Mouse (Mus musculus) CH12.LX (cell line): ENCODE data around the gene Slc23a2. TPM values are rescaled to one million over a fixed set of nuclear protein-coding genes. Genes with fewer than 3 reads are reported as not detected.

Experiments
- BHLHE40 ChIP-seq: IDR thresholded peaks from 2 replicates; pipeline ENCODE4 v1.6.1; 2011; ENCODE audit warnings: mild to moderate bottlenecking, low read depth, low read length, improper control_type of control experiment
- CTCF ChIP-seq, 2 experiments: IDR thresholded peaks in 1 of 2; conservative IDR thresholded peaks in 1 of 2; 2 replicates each; pipeline ENCODE4 v1.5.1; 2011 to 2012; ENCODE audit warnings: low read depth in 2 of 2, low read length in 2 of 2, improper control_type of control experiment in 1 of 2, inconsistent platforms in 1 of 2, mild to moderate bottlenecking in 1 of 2, moderate library complexity in 1 of 2
- ELF1 ChIP-seq: IDR thresholded peaks from 2 replicates; pipeline ENCODE4 v1.6.1; 2014; ENCODE audit warnings: low read depth, mild to moderate bottlenecking, inconsistent platforms, low read length, improper control_type of control experiment
- EP300 ChIP-seq: IDR thresholded peaks from 2 replicates; pipeline ENCODE4 v1.6.1; 2011; ENCODE audit warnings: low read length, improper control_type of control experiment
- GABPA ChIP-seq: IDR thresholded peaks from 2 replicates; pipeline ENCODE4 v1.6.1; 2012; ENCODE audit warnings: low read depth, low read length, improper control_type of control experiment, inconsistent platforms; ENCODE audit not compliant: insufficient replicate concordance
- HCFC1 ChIP-seq: IDR thresholded peaks from 2 replicates; pipeline ENCODE4 v1.6.1; 2012; ENCODE audit warnings: low read depth, mild to moderate bottlenecking, inconsistent platforms, low read length, improper control_type of control experiment
- IRF4 ChIP-seq: IDR thresholded peaks from 2 replicates; pipeline ENCODE4 v1.6.1; 2014; ENCODE audit warnings: low read depth, mild to moderate bottlenecking, inconsistent platforms, low read length, improper control_type of control experiment
- JUN ChIP-seq: IDR thresholded peaks from 2 replicates; pipeline ENCODE4 v1.6.1; 2011; ENCODE audit warnings: low read depth, mild to moderate bottlenecking, low read length, improper control_type of control experiment, moderate library complexity; ENCODE audit not compliant: insufficient read depth
- JUND ChIP-seq: conservative IDR thresholded peaks from 2 replicates; pipeline ENCODE4 v1.6.1; 2011; ENCODE audit warnings: low read depth, low read length, improper control_type of control experiment
- KAT2A ChIP-seq: IDR thresholded peaks from 2 replicates; pipeline ENCODE4 v1.6.1; 2012; ENCODE audit warnings: low read length, improper control_type of control experiment, inconsistent platforms; ENCODE audit not compliant: insufficient replicate concordance
- MAFK ChIP-seq: IDR thresholded peaks from 2 replicates; pipeline ENCODE4 v1.6.1; 2011; ENCODE audit warnings: low read length, improper control_type of control experiment; ENCODE audit not compliant: insufficient replicate concordance
- MAX ChIP-seq: IDR thresholded peaks from 2 replicates; pipeline ENCODE4 v1.6.1; 2011; ENCODE audit warnings: low read length, improper control_type of control experiment
- MAZ ChIP-seq: IDR thresholded peaks from 2 replicates; pipeline ENCODE4 v1.6.1; 2012; ENCODE audit warnings: low read depth, mild to moderate bottlenecking, inconsistent platforms, low read length, improper control_type of control experiment, moderate library complexity
- MXI1 ChIP-seq: IDR thresholded peaks from 2 replicates; pipeline ENCODE4 v1.6.1; 2011; ENCODE audit warnings: mild to moderate bottlenecking, low read depth, low read length, improper control_type of control experiment
- NELFE ChIP-seq: IDR thresholded peaks from 2 replicates; pipeline ENCODE4 v1.6.1; 2011; ENCODE audit warnings: low read depth, low read length, improper control_type of control experiment
- PAX5 ChIP-seq: IDR thresholded peaks from 2 replicates; pipeline ENCODE4 v1.6.1; 2012; ENCODE audit warnings: low read length, inconsistent platforms, mixed read lengths
- POLR2A ChIP-seq: IDR thresholded peaks from 2 replicates; pipeline ENCODE4 v1.6.1; 2011; ENCODE audit warnings: low read depth, mild to moderate bottlenecking, improper control_type of control experiment, low read length
- POLR2AphosphoS2 ChIP-seq: IDR thresholded peaks from 2 replicates; pipeline ENCODE4 v1.6.1; 2011; ENCODE audit warnings: low read depth, low read length, improper control_type of control experiment
- SIN3A ChIP-seq: IDR thresholded peaks from 2 replicates; pipeline ENCODE4 v1.6.1; 2012; ENCODE audit warnings: low read length, improper control_type of control experiment, inconsistent platforms
- SMC3 ChIP-seq: IDR thresholded peaks from 2 replicates; pipeline ENCODE4 v1.6.1; 2011; ENCODE audit warnings: low read depth, low read length, improper control_type of control experiment
- TBP ChIP-seq: conservative IDR thresholded peaks from 2 replicates; pipeline ENCODE4 v1.6.1; 2011; ENCODE audit warnings: low read depth, low read length, improper control_type of control experiment
- UBTF ChIP-seq: IDR thresholded peaks from 2 replicates; pipeline ENCODE4 v1.6.1; 2012; ENCODE audit warnings: low read depth, mild to moderate bottlenecking, inconsistent platforms, low read length, improper control_type of control experiment, moderate library complexity
- USF2 ChIP-seq: conservative IDR thresholded peaks from 2 replicates; pipeline ENCODE4 v1.6.1; 2011; ENCODE audit warnings: low read depth, low read length, improper control_type of control experiment
- ZC3H11A ChIP-seq: IDR thresholded peaks from 2 replicates; pipeline ENCODE4 v1.6.1; 2012; ENCODE audit warnings: low read depth, mild to moderate bottlenecking, inconsistent platforms, low read length, improper control_type of control experiment
- polyA plus RNA-seq: library from polyadenylated mRNA; unstranded; fragments of >175 nt; gene quantifications from 2 replicates; pipeline ENCODE4 v1.2.1, GENCODE M21; 2012; ENCODE audit warnings: low read depth; ENCODE audit not compliant: insufficient read length
- total RNA-seq, 2 experiments: library from RNA; depleted of rRNA; stranded (reverse); fragments of 300-350 nt in 1 of 2; fragments of >200 nt in 1 of 2; gene quantifications; 2 replicates each; pipeline ENCODE4 v1.2.3; 2012 to 2014

The Slc23a2 gene
- total and polyA plus RNA-seq, 3 experiments: 10.6 to 21.7 (median 13.4) TPM

DNA sequence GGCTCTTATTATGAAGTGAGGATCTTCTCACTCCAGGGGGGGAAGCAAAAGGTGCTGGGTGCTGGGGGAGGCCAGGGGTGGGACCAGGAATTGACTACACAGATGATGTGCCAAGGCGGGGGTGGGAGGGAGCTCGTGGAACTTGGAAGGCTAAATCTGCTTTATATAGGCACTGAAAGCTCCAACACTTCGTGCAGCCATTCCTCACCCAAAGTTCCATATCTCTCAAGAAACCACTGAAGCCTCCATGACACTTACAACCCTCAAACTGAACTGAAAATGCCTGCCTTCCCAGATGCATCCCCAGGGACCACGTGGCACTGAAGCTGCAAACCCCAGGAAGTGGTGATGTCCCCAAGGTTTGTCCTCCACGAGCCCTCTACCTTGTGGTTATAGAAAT lies 141.0 kb downstream of the Slc23a2 start (continued):
- peak; percentile 55; the same call in 1 of the 2 replicates for TF ChIP-seq IRF4
- peak; percentile 50 for TF ChIP-seq BHLHE40
- no peak for TF ChIP-seq HCFC1
- no peak for TF ChIP-seq NELFE
- TF ChIP-seq TBP: no peak
- 0 out of 2 replicates have a peak, but pooled peaks have one; percentile 19 for TF ChIP-seq USF2
- no peak for TF ChIP-seq JUND
- TF ChIP-seq CTCF (conservative IDR thresholded peaks at IDR 0.05 in 1 of 2, IDR thresholded peaks at IDR 0.05 in 1 of 2; ENCODE audit: low read depth in 2 of 2, low read length in 2 of 2): no peak
- no peak for TF ChIP-seq SMC3
- no peak for TF ChIP-seq POLR2AphosphoS2
- TF ChIP-seq EP300: peak; percentile 62; the same call in 1 of the 2 replicates
- TF ChIP-seq MAX: peak; percentile 93
- no peak for TF ChIP-seq JUN
- 0 out of 2 replicates have a peak, but pooled peaks have one; percentile 34 for TF ChIP-seq KAT2A
- peak; percentile 19; the same call in 1 of the 2 replicates for TF ChIP-seq MXI1
- no peak for TF ChIP-seq UBTF
- peak; percentile 31; the same call in 1 of the 2 replicates for TF ChIP-seq ELF1
- TF ChIP-seq SIN3A: peak; percentile 44; the same call in 1 of the 2 replicates
- no peak for TF ChIP-seq POLR2A
- peak; percentile 63; the same call in 1 of the 2 replicates for TF ChIP-seq MAZ
- no peak for TF ChIP-seq GABPA
- TF ChIP-seq PAX5: no peak
- TF ChIP-seq ZC3H11A: no peak
- 0 out of 2 replicates have a peak, but pooled peaks have one; percentile 26 for TF ChIP-seq MAFK

Other genes starting within 250 kb of the Slc23a2 start
- 3.5 and 4.5 TPM in 2 replicates for gene Prnp, start 235.2 kb downstream of the Slc23a2 start, total RNA-seq (2012; rRNA removed)
- 5.7 and 6.8 TPM in 2 replicates for gene Prnp, start 235.2 kb downstream of the Slc23a2 start, total RNA-seq (2014; rRNA removed)
- gene Prnp, start 235.2 kb downstream of the Slc23a2 start, polyA plus RNA-seq: 4.3 and 6.4 TPM in 2 replicates
- not detected in 2 replicates for gene Prn, start 235.2 kb downstream of the Slc23a2 start, total RNA-seq (2012; rRNA removed)
- gene Prn, start 235.2 kb downstream of the Slc23a2 start, total RNA-seq (2014; rRNA removed): not detected in 2 replicates
- gene Prn, start 235.2 kb downstream of the Slc23a2 start, polyA plus RNA-seq: not detected in 2 replicates
- gene Prnd, start 194.2 kb downstream of the Slc23a2 start, total RNA-seq (2012; rRNA removed): 0.76 and 1.0 TPM in 2 replicates
- 4.7 and 5.6 TPM in 2 replicates for gene Prnd, start 194.2 kb downstream of the Slc23a2 start, total RNA-seq (2014; rRNA removed)
- 11.4 and 12.8 TPM in 2 replicates for gene Prnd, start 194.2 kb downstream of the Slc23a2 start, polyA plus RNA-seq
- gene Rassf2, start 114.8 kb downstream of the Slc23a2 start, total RNA-seq (2012; rRNA removed): 44.4 and 45.3 TPM in 2 replicates
- gene Rassf2, start 114.8 kb downstream of the Slc23a2 start, total RNA-seq (2014; rRNA removed): 30.2 and 33.8 TPM in 2 replicates
- gene Rassf2, start 114.8 kb downstream of the Slc23a2 start, polyA plus RNA-seq: 60.4 and 61.5 TPM in 2 replicates
- gene Tmem230, start 102.7 kb upstream of the Slc23a2 start, total RNA-seq (2012; rRNA removed): 20.3 and 27.7 TPM in 2 replicates
- gene Tmem230, start 102.7 kb upstream of the Slc23a2 start, total RNA-seq (2014; rRNA removed): 34.7 and 35.2 TPM in 2 replicates
- 28.9 and 38.2 TPM in 2 replicates for gene Tmem230, start 102.7 kb upstream of the Slc23a2 start, polyA plus RNA-seq
- 354 and 466 TPM in 2 replicates for gene Pcna, start 108.2 kb upstream of the Slc23a2 start, total RNA-seq (2012; rRNA removed)
- 839 and 915 TPM in 2 replicates for gene Pcna, start 108.2 kb upstream of the Slc23a2 start, total RNA-seq (2014; rRNA removed)
- gene Pcna, start 108.2 kb upstream of the Slc23a2 start, polyA plus RNA-seq: 550 and 554 TPM in 2 replicates
- gene Cds2, start 118.0 kb upstream of the Slc23a2 start, total RNA-seq (2012; rRNA removed): 18.7 and 20.3 TPM in 2 replicates
- 15.9 and 21.2 TPM in 2 replicates for gene Cds2, start 118.0 kb upstream of the Slc23a2 start, total RNA-seq (2014; rRNA removed)
- gene Cds2, start 118.0 kb upstream of the Slc23a2 start, polyA plus RNA-seq: 26.0 and 38.9 TPM in 2 replicates
- 0.04 TPM in 1 of 2 replicates, not detected in the other for gene Prokr2, start 240.3 kb upstream of the Slc23a2 start, total RNA-seq (2012; rRNA removed)
- gene Prokr2, start 240.3 kb upstream of the Slc23a2 start, total RNA-seq (2014; rRNA removed): not detected in 2 replicates
- not detected in 2 replicates for gene Prokr2, start 240.3 kb upstream of the Slc23a2 start, polyA plus RNA-seq